Mouse (Mus musculus) embryonic facial prominence, embryonic 11.5 days (tissue): Measurements from ENCODE around the gene Ttyh2. TPM values are rescaled to one million over a fixed set of nuclear protein-coding genes. Genes with fewer than 3 reads are reported as not detected.
A peak's percentile ranks its signal among the peaks of the same experiment; 100 is the strongest.
"Not testable (repeated sequence)": the region's sequence is repeated elsewhere in the genome, so short reads cannot be mapped to it uniquely, and the experiment has no call there.

Experiments
- ATAC-seq: fragments of 200-750 bp; cut with Nextera tagmentation; replicated peaks from 2 replicates; pipeline ENCODE4 v1.8.0; 2017; ENCODE audit warnings: low read depth; ENCODE audit not compliant: insufficient number of reproducible peaks, low FRiP score, low TSS enrichment
- DNase-seq: peaks from one replicate; pipeline ENCODE4 v3.0.0-alpha.2; 2015; ENCODE audit warnings: low spot score
- H3K27ac ChIP-seq: fragments of 300-500 bp; sonication (generic); replicated peaks from 2 replicates; pipeline ENCODE4 v1.5.1; 2014; ENCODE audit warnings: mild to moderate bottlenecking, low read depth, low read length, control low read depth
- H3K27me3 ChIP-seq: fragments of 300-500 bp; sonication (generic); 2 replicates; pipeline ENCODE4 v1.6.1; 2014; ENCODE audit warnings: mild to moderate bottlenecking, low read length, moderate library complexity, mixed read lengths; ENCODE audit not compliant: control insufficient read depth, insufficient read depth
- H3K36me3 ChIP-seq: fragments of 300-500 bp; sonication (generic); replicated peaks from 2 replicates; pipeline ENCODE4 v1.6.1; 2014; ENCODE audit warnings: low read depth, mild to moderate bottlenecking, low read length, moderate library complexity, mixed read lengths; ENCODE audit not compliant: control insufficient read depth, insufficient read depth
- H3K4me1 ChIP-seq: fragments of 300-500 bp; sonication (generic); 2 replicates; pipeline ENCODE4 v1.6.1; 2014; ENCODE audit warnings: low read length, mixed read lengths; ENCODE audit not compliant: control insufficient read depth, insufficient read depth
- H3K4me2 ChIP-seq: fragments of 300-500 bp; sonication (generic); 2 replicates; pipeline ENCODE4 v1.6.1; 2014; ENCODE audit warnings: low read depth, mild to moderate bottlenecking, control low read depth, low read length, moderate library complexity
- H3K4me3 ChIP-seq: fragments of 300-500 bp; sonication (generic); 2 replicates; pipeline ENCODE4 v1.5.1; 2014; ENCODE audit warnings: low read depth, low read length, control low read depth
- H3K9ac ChIP-seq: fragments of 300-500 bp; sonication (generic); replicated peaks from 2 replicates; pipeline ENCODE4 v1.6.1; 2014; ENCODE audit warnings: mild to moderate bottlenecking, control low read depth, low read length
- H3K9me3 ChIP-seq: fragments of 300-500 bp; sonication (generic); replicated peaks from 2 replicates; pipeline ENCODE4 v1.6.1; 2016; ENCODE audit warnings: mild to moderate bottlenecking, low read length, inconsistent platforms, mixed read lengths; ENCODE audit not compliant: control insufficient read depth
- WGBS: fragments of 180-500 bp; shearing (Covaris S2); extraction: QIAGEN DNeasy Blood & Tissue Kit; methylation state at CpG from one replicate; pipeline ENCODE4 v1.1.7; 2014; 5-methylcytosine and 5-hydroxymethylcytosine counted together
- polyA plus RNA-seq: library from polyadenylated mRNA; unstranded; fragments of >200 nt; fragmentation: Nextera tagmentation; extraction: Ambion mirVana; gene quantifications from 2 replicates; pipeline ENCODE4 v1.2.1, GENCODE M21; 2014

Gene Ttyh2
- polyA plus RNA-seq, 1 experiment from 2014 or later = 16.4 TPM

DNA sequence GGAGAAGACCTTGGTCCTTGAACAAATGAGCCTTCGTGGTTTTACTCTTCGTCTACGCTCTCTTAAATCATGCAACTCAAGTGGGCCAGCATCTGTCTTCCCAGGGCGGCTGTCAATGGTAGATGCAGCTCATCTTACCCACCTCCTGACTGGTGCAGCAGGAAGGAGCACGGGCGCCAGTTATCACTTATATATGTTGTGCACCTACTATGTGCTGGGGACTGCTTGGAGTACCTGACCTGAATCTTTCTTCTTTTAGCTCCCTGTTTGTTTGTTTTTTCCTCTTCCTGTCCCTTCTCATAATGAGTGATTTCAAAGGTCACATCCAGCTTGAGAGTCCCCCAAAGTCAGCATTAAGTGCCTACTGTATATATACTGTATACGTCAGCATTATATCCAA lies 11.1 kb upstream of the Ttyh2 start:
- no peak overlapping the region for H3K9ac ChIP-seq
- H3K36me3 ChIP-seq = no peaks in the 10 kb centered on the region
- no peak overlapping the region for H3K4me3 ChIP-seq
- 82% methylated on average over 7 of the region's 7 CpGs for WGBS
- ATAC-seq (no peak), DNase-seq (no peak)
- H3K4me2 ChIP-seq = no peak overlapping the region
- H3K27me3 ChIP-seq = no peaks in the 10 kb centered on the region
- H3K27ac ChIP-seq = no peak overlapping the region
- H3K9me3 ChIP-seq = no peaks in the 10 kb centered on the region
- no peaks in the 10 kb centered on the region for H3K4me1 ChIP-seq

DNA sequence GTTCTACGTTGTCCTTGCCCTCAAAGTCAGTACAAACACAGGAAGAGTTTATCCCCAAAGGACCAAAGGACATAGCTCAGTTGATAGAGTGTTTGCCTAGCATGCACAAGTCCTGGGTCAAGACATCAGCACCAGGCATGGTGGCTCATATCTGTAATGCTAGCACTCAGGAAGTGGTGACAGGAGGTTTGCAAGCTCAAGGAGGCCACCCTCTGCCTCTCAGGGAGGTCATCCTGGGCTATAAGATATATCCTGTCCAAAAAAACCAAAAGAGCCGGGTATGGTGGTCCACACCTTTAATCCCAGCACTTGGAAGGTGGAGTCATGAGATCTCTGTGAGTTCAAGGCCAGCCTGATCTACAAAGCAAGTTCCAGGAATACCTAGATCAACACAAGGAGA lies 9.8 kb upstream of the Ttyh2 start:
- Histone ChIP-seq H3K9me3 (no peaks in the 10 kb centered on the region), H3K4me2 (no peak overlapping the region), H3K4me1 (no peaks in the 10 kb centered on the region), H3K4me3 (no peak overlapping the region), H3K27me3 (no peaks in the 10 kb centered on the region), H3K27ac (no peak overlapping the region), H3K9ac (no peak overlapping the region), H3K36me3 (no peaks in the 10 kb centered on the region)
- ATAC-seq (no peak), DNase-seq (no peak)
- WGBS = 73% methylated on average over 2 of the region's 2 CpGs

DNA sequence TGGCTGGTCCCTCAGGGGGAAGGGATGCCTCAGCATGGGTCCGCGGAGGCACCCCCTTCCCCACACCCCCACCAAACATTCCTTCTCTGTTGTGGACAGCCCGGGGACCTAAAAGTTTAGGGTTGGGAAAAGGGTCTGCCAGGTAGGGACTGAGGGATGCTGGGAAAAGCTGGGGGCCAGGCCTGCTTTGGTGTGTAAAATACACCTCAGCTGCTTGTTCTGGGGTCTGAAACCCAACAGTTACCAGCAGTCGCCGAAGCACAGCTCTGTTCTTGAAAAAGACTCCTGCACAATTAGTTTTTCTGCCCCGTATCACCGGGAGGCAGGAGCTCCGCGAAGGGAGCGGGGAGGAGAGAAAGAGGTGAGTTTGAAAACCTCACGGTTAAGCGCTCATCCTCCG lies 8.4 kb upstream of the Ttyh2 start:
- Histone ChIP-seq H3K9me3 (no peaks in the 10 kb centered on the region), H3K27ac (no peak overlapping the region), H3K36me3 (no peaks in the 10 kb centered on the region; the same call in 1 of the 2 replicates), H3K9ac (no peak overlapping the region), H3K4me1 (no peaks in the 10 kb centered on the region), H3K4me3 (no peak overlapping the region), H3K4me2 (peak overlapping the region; percentile 8; the same call in 1 of the 2 replicates), H3K27me3 (no peaks in the 10 kb centered on the region)
- no peak for DNase-seq
- WGBS = 7% methylated on average over 13 of the region's 13 CpGs
- ATAC-seq = no peak

DNA sequence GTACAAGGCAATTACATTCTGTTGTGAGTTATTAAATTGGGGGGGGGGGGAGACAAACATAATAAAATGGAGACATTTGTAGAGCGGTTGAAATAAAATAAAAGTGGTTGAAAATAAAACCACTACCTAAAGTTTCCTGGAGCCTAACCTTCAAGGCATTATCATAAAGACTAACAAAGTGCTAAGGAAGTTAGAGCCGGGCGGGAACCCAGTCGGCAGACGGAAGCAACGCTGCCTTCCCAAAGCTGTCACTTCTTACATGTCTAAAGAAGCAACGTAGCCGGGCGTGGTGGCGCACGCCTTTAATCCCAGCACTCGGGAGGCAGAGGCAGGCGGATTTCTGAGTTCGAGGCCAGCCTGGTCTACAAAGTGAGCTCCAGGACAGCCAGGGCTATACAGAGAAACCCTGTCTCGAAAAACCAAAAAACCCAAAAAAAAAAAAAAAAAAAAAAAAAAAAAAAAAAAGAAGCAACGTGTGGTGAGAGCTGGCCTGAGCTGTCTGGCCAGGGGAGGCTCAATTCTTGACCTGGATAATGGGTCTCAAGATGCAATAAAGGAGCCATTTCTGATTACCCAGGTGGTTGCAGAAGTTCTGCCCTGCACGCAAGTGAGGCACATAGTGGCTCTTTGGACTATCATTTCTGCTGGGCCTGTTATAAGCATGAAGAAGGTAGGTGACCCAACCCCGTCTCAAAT lies 7.8 kb upstream of the Ttyh2 start:
- H3K9ac ChIP-seq = no peak overlapping the region
- H3K27ac ChIP-seq = no peak overlapping the region
- H3K4me3 ChIP-seq = no peak overlapping the region
- no peaks in the 10 kb centered on the region for H3K27me3 ChIP-seq
- ATAC-seq (no peak), DNase-seq (no peak)
- no peaks in the 10 kb centered on the region; the same call in 1 of the 2 replicates for H3K36me3 ChIP-seq
- WGBS = 48% methylated on average over 16 of the region's 18 CpGs
- H3K4me2 ChIP-seq = no peak overlapping the region
- H3K9me3 ChIP-seq = no peaks in the 10 kb centered on the region
- no peaks in the 10 kb centered on the region for H3K4me1 ChIP-seq

DNA sequence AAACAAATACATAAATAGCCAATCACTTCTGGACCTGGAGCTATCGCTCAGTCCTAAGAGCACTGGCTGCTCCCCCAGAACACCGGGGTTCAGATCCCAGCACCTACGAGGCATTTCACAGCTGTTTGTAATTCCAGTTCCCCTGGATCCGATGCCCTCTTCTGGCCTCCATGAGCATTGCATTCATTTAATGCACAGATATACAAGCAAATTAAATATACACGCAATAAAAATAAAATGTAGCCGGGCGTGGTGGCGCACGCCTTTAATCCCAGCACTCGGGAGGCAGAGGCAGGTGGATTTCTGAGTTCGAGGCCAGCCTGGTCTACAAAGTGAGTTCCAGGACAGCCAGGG lies 7.3 kb upstream of the Ttyh2 start:
- H3K9me3 ChIP-seq, H3K4me2 ChIP-seq, H3K9ac ChIP-seq, H3K27me3 ChIP-seq, H3K4me1 ChIP-seq, H3K27ac ChIP-seq, H3K36me3 ChIP-seq, H3K4me3 ChIP-seq, ATAC-seq: not testable (repeated sequence)
- peak; percentile 59 for DNase-seq
- 23% methylated on average over 11 of the region's 11 CpGs for WGBS

DNA sequence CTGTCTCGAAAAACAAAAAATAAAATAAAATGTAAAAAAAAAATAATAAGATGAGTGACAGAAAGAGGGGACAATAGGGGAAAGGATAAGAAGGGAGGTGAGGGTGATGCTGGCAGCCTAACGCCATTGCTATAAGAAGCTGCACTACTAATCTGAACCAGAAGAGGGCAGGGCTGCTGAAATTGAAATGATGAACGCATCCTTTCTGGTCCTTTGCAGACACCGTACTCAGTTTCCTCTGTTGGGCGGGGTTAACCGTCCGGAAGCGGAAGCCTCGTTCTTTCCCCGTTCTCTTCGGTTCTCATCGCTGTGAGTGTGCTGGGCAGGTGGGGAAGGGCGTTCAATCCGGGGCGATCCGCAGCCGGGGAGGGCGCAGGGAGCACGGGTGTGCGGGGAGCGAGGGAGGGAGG lies 6.9 kb upstream of the Ttyh2 start, which contains the start of gene Rpl38:
TSS of gene Rpl38 (plus strand) at position 224 of the 410 bp plus-strand sequence.
- Histone ChIP-seq H3K27ac (peak within 1 kb of the TSS; percentile 85), H3K4me1 (no peaks in the 10 kb centered on the region), H3K4me2 (peak within 1 kb of the TSS; percentile 85), H3K27me3 (no peaks in the 10 kb centered on the region), H3K36me3 (peaks cover under 1% of the 10 kb centered on the region; the same call in 1 of the 2 replicates), H3K9ac (peak within 1 kb of the TSS; percentile 94), H3K9me3 (no peaks in the 10 kb centered on the region), H3K4me3 (peak within 1 kb of the TSS; percentile 84)
- DNase-seq (peak; percentile 98), ATAC-seq (peak; percentile 38)
- under 1% methylated on average over 21 of the region's 21 CpGs for WGBS

DNA sequence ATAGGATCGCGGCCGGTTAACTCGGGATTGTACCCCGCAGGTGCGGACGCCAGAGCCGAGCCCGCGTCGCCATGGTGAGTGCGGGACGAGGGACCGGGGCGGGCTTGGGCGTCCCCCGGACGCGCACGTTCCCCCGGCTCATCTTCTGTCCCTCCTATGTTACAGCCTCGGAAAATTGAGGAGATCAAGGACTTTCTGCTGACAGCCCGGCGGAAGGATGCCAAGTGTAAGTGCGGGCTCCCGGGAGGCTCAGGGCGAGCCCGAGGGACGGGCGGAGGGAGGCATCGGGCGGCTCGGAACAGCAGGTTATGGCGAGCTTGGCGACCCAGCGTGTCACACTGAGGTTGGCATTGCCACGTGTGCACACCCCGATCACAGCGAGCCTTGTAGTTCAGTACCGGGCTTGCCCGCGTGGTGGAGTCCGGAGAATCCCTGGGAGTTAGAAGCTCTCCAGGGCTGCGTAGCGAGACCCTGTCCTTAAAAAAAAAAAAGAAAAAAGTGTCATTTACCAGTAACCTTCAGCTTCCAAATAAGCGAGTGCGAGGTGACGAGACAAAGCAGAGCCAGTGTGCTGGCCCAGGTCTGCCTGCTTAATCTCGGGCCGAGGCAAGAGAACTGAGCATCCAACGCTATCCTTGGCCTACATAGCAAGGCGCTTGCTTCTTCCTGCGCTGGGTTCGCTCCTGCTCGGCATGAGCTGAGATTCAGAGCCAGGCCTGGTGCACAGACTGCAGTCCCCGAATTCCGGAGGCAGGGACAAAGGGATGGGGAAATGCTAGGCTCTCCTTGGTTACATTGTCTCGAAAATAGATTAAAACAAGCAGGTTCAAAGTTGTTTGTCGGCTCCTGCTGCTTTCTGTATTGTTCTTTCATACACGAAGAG lies 6.2 kb upstream of the Ttyh2 start:
- no peaks in the 10 kb centered on the region for H3K9me3 ChIP-seq
- under 1% methylated on average over 56 of the region's 60 CpGs for WGBS
- H3K9ac ChIP-seq = peak overlapping the region; percentile 94

More for the DNA sequence above, 6.2 kb upstream of the Ttyh2 start:
- H3K27me3 ChIP-seq = no peaks in the 10 kb centered on the region
- H3K4me1 ChIP-seq = no peaks in the 10 kb centered on the region
- DNase-seq (peak; percentile 89), ATAC-seq (peak; percentile 47)
- peak overlapping the region; percentile 85 for H3K4me2 ChIP-seq
- H3K4me3 ChIP-seq = peak overlapping the region; percentile 84
- H3K36me3 ChIP-seq = peaks cover 4% of the 10 kb centered on the region; the same call in 1 of the 2 replicates
- H3K27ac ChIP-seq = peak overlapping the region; percentile 85
